Mouse (Mus musculus) MEL (cell line): ENCODE measurements around the gene Fam19a4. TPM values are rescaled to one million over a fixed set of nuclear protein-coding genes. Genes with fewer than 3 reads are reported as not detected.
A peak's percentile ranks its signal among the peaks of the same experiment; 100 is the strongest.

Experiments used
- DNase-seq: peaks from one replicate; pipeline ENCODE4 v3.0.0; 2011; ENCODE audit warnings: low read depth, low spot score
- H3K27ac ChIP-seq: 2 replicates; pipeline ENCODE4 v1.5.1; 2012; ENCODE audit warnings: low read depth, mild to moderate bottlenecking, control low read depth, low read length, moderate library complexity; ENCODE audit not compliant: control insufficient read depth
- H3K27me3 ChIP-seq, 2 experiments: fragments of 150-350 bp in 1 of 2; sonication (generic) in 1 of 2; 2 replicates each; pipeline ENCODE4 v1.6.1; 2012; ENCODE audit warnings: low read length in 2 of 2, mild to moderate bottlenecking in 2 of 2, improper control_type of control experiment in 1 of 2, moderate library complexity in 1 of 2; ENCODE audit not compliant: insufficient read depth in 2 of 2, control insufficient read depth in 1 of 2
- H3K36me3 ChIP-seq, 2 experiments: 2 replicates each; pipeline ENCODE4 v1.6.1; 2012 to 2014; ENCODE audit warnings: low read length in 2 of 2, improper control_type of control experiment in 1 of 2, inconsistent platforms in 1 of 2, mild to moderate bottlenecking in 1 of 2; ENCODE audit not compliant: insufficient read depth in 2 of 2, control insufficient read depth in 1 of 2
- H3K4me1 ChIP-seq, 2 experiments: fragments of 150-350 bp in 1 of 2; sonication (generic) in 1 of 2; 2 replicates each; pipeline ENCODE4 v1.6.1; 2012; ENCODE audit warnings: low read length in 2 of 2, improper control_type of control experiment in 1 of 2, mild to moderate bottlenecking in 1 of 2; ENCODE audit not compliant: insufficient read depth in 2 of 2, control insufficient read depth in 1 of 2
- H3K4me3 ChIP-seq, 2 experiments: fragments of 150-350 bp in 1 of 2; sonication (generic) in 1 of 2; 2 replicates each; pipeline ENCODE4 v1.5.1; 2012; ENCODE audit warnings: low read depth in 2 of 2, low read length in 2 of 2, mild to moderate bottlenecking in 2 of 2, moderate library complexity in 2 of 2, control low read depth in 1 of 2, improper control_type of control experiment in 1 of 2; ENCODE audit not compliant: control insufficient read depth in 1 of 2, insufficient read depth in 1 of 2
- H3K79me2 ChIP-seq: 2 replicates; pipeline ENCODE4 v1.6.1; 2012; ENCODE audit warnings: mild to moderate bottlenecking, low read length, moderate library complexity; ENCODE audit not compliant: control insufficient read depth, poor library complexity, insufficient read depth
- H3K9ac ChIP-seq: 2 replicates; pipeline ENCODE4 v1.6.1; 2012; ENCODE audit warnings: low read depth, mild to moderate bottlenecking, control low read depth, low read length, moderate library complexity; ENCODE audit not compliant: control insufficient read depth, poor library complexity, severe bottlenecking
- H3K9me3 ChIP-seq: fragments of 150-350 bp; sonication (generic); replicated peaks from 2 replicates; pipeline ENCODE4 v1.6.1; 2012; ENCODE audit warnings: mild to moderate bottlenecking, low read length, improper control_type of control experiment, moderate library complexity; ENCODE audit not compliant: insufficient read depth
- BHLHE40 ChIP-seq: IDR thresholded peaks from 2 replicates; pipeline ENCODE4 v1.6.1; 2012; ENCODE audit warnings: low read depth, mild to moderate bottlenecking, inconsistent platforms, low read length, improper control_type of control experiment, borderline replicate concordance
- CHD1 ChIP-seq: IDR thresholded peaks from 2 replicates; pipeline ENCODE4 v1.6.1; 2012; ENCODE audit warnings: low read depth, mild to moderate bottlenecking, inconsistent platforms, low read length, improper control_type of control experiment
- CHD2 ChIP-seq: IDR thresholded peaks from 2 replicates; pipeline ENCODE4 v1.6.1; 2011; ENCODE audit warnings: low read length, improper control_type of control experiment
- CTCF ChIP-seq, 3 experiments: IDR thresholded peaks in 2 of 3; conservative IDR thresholded peaks in 1 of 3; 2 replicates each; pipeline ENCODE4 v1.5.1; 2011 to 2012; ENCODE audit warnings: low read length in 3 of 3, low read depth in 2 of 3, mild to moderate bottlenecking in 2 of 3, improper control_type of control experiment in 1 of 3, inconsistent platforms in 1 of 3, mixed read lengths in 1 of 3, moderate library complexity in 1 of 3; ENCODE audit not compliant: control insufficient read depth in 1 of 3, insufficient read depth in 1 of 3, poor library complexity in 1 of 3, severe bottlenecking in 1 of 3
- ELF1 ChIP-seq: IDR thresholded peaks from 2 replicates; pipeline ENCODE4 v1.6.1; 2014; ENCODE audit warnings: low read depth, mild to moderate bottlenecking, inconsistent platforms, low read length, improper control_type of control experiment, moderate library complexity
- EP300 ChIP-seq, 2 experiments: IDR thresholded peaks; 2 replicates each; pipeline ENCODE4 v1.6.1; 2011; ENCODE audit warnings: improper control_type of control experiment in 2 of 2, low read length in 2 of 2, low read depth in 1 of 2, mild to moderate bottlenecking in 1 of 2
- ETS1 ChIP-seq: IDR thresholded peaks from 2 replicates; pipeline ENCODE4 v1.6.1; 2012; ENCODE audit warnings: low read depth, mild to moderate bottlenecking, inconsistent platforms, low read length, improper control_type of control experiment, moderate library complexity
- HCFC1 ChIP-seq: IDR thresholded peaks from 2 replicates; pipeline ENCODE4 v1.6.1; 2012; ENCODE audit warnings: low read depth, mild to moderate bottlenecking, inconsistent platforms, low read length, improper control_type of control experiment, moderate library complexity
- JUND ChIP-seq: IDR thresholded peaks from 2 replicates; pipeline ENCODE4 v1.6.1; 2011; ENCODE audit warnings: low read depth, mild to moderate bottlenecking, improper control_type of control experiment, low read length
- KAT2A ChIP-seq: conservative IDR thresholded peaks from 2 replicates; pipeline ENCODE4 v1.6.1; 2012; ENCODE audit warnings: low read depth, low read length, improper control_type of control experiment, inconsistent platforms
- MAX ChIP-seq: IDR thresholded peaks from 2 replicates; pipeline ENCODE4 v1.6.1; 2011; ENCODE audit warnings: low read length, improper control_type of control experiment
- MAZ ChIP-seq: IDR thresholded peaks from 2 replicates; pipeline ENCODE4 v1.6.1; 2012; ENCODE audit warnings: low read depth, mild to moderate bottlenecking, inconsistent platforms, low read length, improper control_type of control experiment
- MEF2A ChIP-seq: IDR thresholded peaks from 2 replicates; pipeline ENCODE4 v1.6.1; 2014; ENCODE audit warnings: low read depth, mild to moderate bottlenecking, inconsistent platforms, low read length, improper control_type of control experiment; ENCODE audit not compliant: poor library complexity, insufficient replicate concordance, severe bottlenecking; ENCODE audit errors: extremely low read depth
- MXI1 ChIP-seq: IDR thresholded peaks from 2 replicates; pipeline ENCODE4 v1.6.1; 2011; ENCODE audit warnings: mild to moderate bottlenecking, low read depth, low read length, improper control_type of control experiment
- MYB ChIP-seq: IDR thresholded peaks from 2 replicates; pipeline ENCODE4 v1.6.1; 2011; ENCODE audit warnings: mild to moderate bottlenecking, low read depth, low read length, improper control_type of control experiment
- MYC ChIP-seq: IDR thresholded peaks from 2 replicates; pipeline ENCODE4 v1.6.1; 2011; ENCODE audit warnings: low read depth, mild to moderate bottlenecking, low read length, improper control_type of control experiment, moderate library complexity
- NRF1 ChIP-seq: IDR thresholded peaks from 2 replicates; pipeline ENCODE4 v1.6.1; 2014; ENCODE audit warnings: low read depth, mild to moderate bottlenecking, inconsistent platforms, low read length, improper control_type of control experiment, moderate library complexity; ENCODE audit not compliant: poor library complexity, insufficient read depth, severe bottlenecking
- POLR2A ChIP-seq, 2 experiments: IDR thresholded peaks; 2 replicates each; pipeline ENCODE4 v1.6.1; 2011 to 2012; ENCODE audit warnings: low read length in 2 of 2, mild to moderate bottlenecking in 2 of 2, control low read depth in 1 of 2, improper control_type of control experiment in 1 of 2, low read depth in 1 of 2, moderate library complexity in 1 of 2; ENCODE audit not compliant: control insufficient read depth in 1 of 2, insufficient read depth in 1 of 2, poor library complexity in 1 of 2
- POLR2AphosphoS2 ChIP-seq: IDR thresholded peaks from 2 replicates; pipeline ENCODE4 v1.6.1; 2011; ENCODE audit warnings: low read length, improper control_type of control experiment
- POLR2AphosphoS5 ChIP-seq: IDR thresholded peaks from 2 replicates; pipeline ENCODE4 v1.6.1; 2012; ENCODE audit warnings: low read depth, borderline replicate concordance, mild to moderate bottlenecking, inconsistent platforms, low read length, moderate library complexity, mixed read lengths
- RAD21 ChIP-seq: IDR thresholded peaks from 2 replicates; pipeline ENCODE4 v1.6.1; 2011; ENCODE audit warnings: mild to moderate bottlenecking, low read depth, low read length, improper control_type of control experiment
- RCOR1 ChIP-seq: IDR thresholded peaks from 2 replicates; pipeline ENCODE4 v1.6.1; 2012; ENCODE audit warnings: low read depth, mild to moderate bottlenecking, inconsistent platforms, low read length, improper control_type of control experiment
- SMC3 ChIP-seq: IDR thresholded peaks from 2 replicates; pipeline ENCODE4 v1.6.1; 2011; ENCODE audit warnings: low read depth, low read length, improper control_type of control experiment
- TBP ChIP-seq: IDR thresholded peaks from 2 replicates; pipeline ENCODE4 v1.8.0; 2011; ENCODE audit warnings: low read depth, low read length, improper control_type of control experiment
- TCF12 ChIP-seq: IDR thresholded peaks from 2 replicates; pipeline ENCODE4 v1.6.1; 2014; ENCODE audit warnings: low read depth, mild to moderate bottlenecking, inconsistent platforms, low read length, improper control_type of control experiment, moderate library complexity
- USF1 ChIP-seq: IDR thresholded peaks from 2 replicates; pipeline ENCODE4 v1.6.1; 2014; ENCODE audit warnings: low read depth, mild to moderate bottlenecking, inconsistent platforms, low read length, improper control_type of control experiment, moderate library complexity
- ZC3H11A ChIP-seq: IDR thresholded peaks from 2 replicates; pipeline ENCODE4 v1.6.1; 2012; ENCODE audit warnings: low read depth, mild to moderate bottlenecking, inconsistent platforms, low read length, improper control_type of control experiment
- ZKSCAN1 ChIP-seq: IDR thresholded peaks from 2 replicates; pipeline ENCODE4 v1.6.1; 2012; ENCODE audit warnings: low read depth, mild to moderate bottlenecking, inconsistent platforms, low read length, improper control_type of control experiment, moderate library complexity
- ZMIZ1 ChIP-seq: IDR thresholded peaks from 2 replicates; pipeline ENCODE4 v1.6.1; 2012; ENCODE audit warnings: low read depth, mild to moderate bottlenecking, inconsistent platforms, low read length, improper control_type of control experiment, moderate library complexity
- ZNF384 ChIP-seq: IDR thresholded peaks from 2 replicates; pipeline ENCODE4 v1.6.1; 2012; ENCODE audit warnings: low read depth, mild to moderate bottlenecking, inconsistent platforms, low read length, improper control_type of control experiment
- polyA plus RNA-seq, 2 experiments: library from polyadenylated mRNA; stranded (reverse) in 1 of 2; unstranded in 1 of 2; fragments of >175 nt in 1 of 2; fragments of >200 nt in 1 of 2; gene quantifications; 2 replicates each; pipeline versions ENCODE4 v1.2.1 to v1.2.4; 2012; ENCODE audit warnings: low replicate concordance in 2 of 2, low read depth in 1 of 2; ENCODE audit not compliant: insufficient read length in 2 of 2, insufficient read depth in 1 of 2, missing spikeins in 1 of 2
- total RNA-seq: library from RNA; depleted of rRNA; stranded (reverse); fragments of 300-350 nt; gene quantifications from 2 replicates; pipeline ENCODE4 v1.2.3, GENCODE M21; 2012

Gene Fam19a4
- total and polyA plus RNA-seq, 3 experiments: not detected

DNA sequence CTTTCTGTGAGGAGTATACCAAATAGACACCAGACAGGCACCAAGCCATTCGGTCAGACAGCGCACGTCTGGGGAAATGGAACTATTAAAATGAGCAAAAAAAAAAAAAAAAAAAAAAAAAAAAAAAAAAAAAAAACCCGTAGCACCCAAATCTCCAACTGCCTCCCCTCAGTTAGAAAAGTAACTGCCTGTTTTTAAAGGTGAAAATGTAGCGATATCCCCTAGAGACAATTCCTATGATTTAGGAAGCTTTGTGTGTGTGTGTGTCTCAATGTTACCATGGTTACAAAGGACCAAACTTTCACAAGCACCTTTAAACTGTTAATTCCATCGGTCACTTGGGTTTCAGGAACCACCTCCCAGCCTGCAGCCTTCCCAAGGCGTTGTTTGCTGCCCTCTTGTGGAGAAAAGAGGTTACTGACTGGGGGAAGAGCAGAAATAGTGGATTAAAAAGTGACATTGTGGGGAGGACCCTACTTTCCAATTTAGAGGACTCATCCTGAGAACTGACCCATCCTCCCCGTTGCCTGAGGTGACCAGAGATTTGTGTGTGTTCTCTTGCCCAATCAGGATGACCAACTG lies 53.6 kb downstream of the Fam19a4 start:
- H3K79me2 ChIP-seq: no peaks in the 10 kb centered on the region
- no peaks in the 10 kb centered on the region; a peak in 1 of 4 replicates for H3K36me3 ChIP-seq
- no peak overlapping the region for H3K9ac ChIP-seq
- no peaks in the 10 kb centered on the region for H3K4me1 ChIP-seq
- no peak for TF ChIP-seq MYB
- TF ChIP-seq NRF1: no peak
- TF ChIP-seq ZC3H11A: peak; percentile 46
- peak; percentile 79 for TF ChIP-seq SMC3
- peak; percentile 81 to 91 (median 84) for TF ChIP-seq CTCF (IDR thresholded peaks at IDR 0.05 in 2 of 3, conservative IDR thresholded peaks at IDR 0.05 in 1 of 3; ENCODE audit: control insufficient read depth in 1 of 3, insufficient read depth in 1 of 3, low read depth in 2 of 3, low read length in 3 of 3, poor library complexity in 1 of 3, severe bottlenecking in 1 of 3)
- TF ChIP-seq JUND: no peak
- no peak for TF ChIP-seq ELF1
- TF ChIP-seq RAD21: peak; percentile 72
- TF ChIP-seq ZKSCAN1: no peak
- H3K9me3 ChIP-seq: no peaks in the 10 kb centered on the region
- H3K27me3 ChIP-seq: no peaks in the 10 kb centered on the region
- peak overlapping the region; percentile 46; a peak in 2 of 4 replicates for H3K4me3 ChIP-seq
- no peak overlapping the region for H3K27ac ChIP-seq
- DNase-seq: peak; percentile 72

- Histone ChIP-seq H3K27me3 (no peaks in the 10 kb centered on the region), H3K4me1 (no peaks in the 10 kb centered on the region), H3K4me3 (no peak overlapping the region), H3K27ac (no peak overlapping the region), H3K36me3 (no peaks in the 10 kb centered on the region; a peak in 1 of 4 replicates), H3K9me3 (no peaks in the 10 kb centered on the region), H3K79me2 (no peaks in the 10 kb centered on the region), H3K9ac (no peak overlapping the region)
- peak; percentile 62 for DNase-seq
- no peak for TF ChIP-seq POLR2AphosphoS5
- TF ChIP-seq TCF12: no peak
- no peak for TF ChIP-seq HCFC1
- no peak for TF ChIP-seq TBP
- no peak for TF ChIP-seq POLR2AphosphoS2
- peak; percentile 69; the same call in 1 of the 2 replicates for TF ChIP-seq ZC3H11A
- TF ChIP-seq ZNF384: peak; percentile 72
- no peak for TF ChIP-seq CHD2
- no peak for TF ChIP-seq MAX
- no peak for TF ChIP-seq KAT2A
- no peak for TF ChIP-seq RCOR1
- no peak for TF ChIP-seq ETS1
- no peak for TF ChIP-seq ZMIZ1
- 0 out of 2 replicates have a peak, but pooled peaks have one; percentile 16 for TF ChIP-seq MXI1
- no peak for TF ChIP-seq CHD1
- peak; percentile 56 to 88 (median 74) for TF ChIP-seq CTCF (IDR thresholded peaks at IDR 0.05 in 2 of 3, conservative IDR thresholded peaks at IDR 0.05 in 1 of 3; ENCODE audit: control insufficient read depth in 1 of 3, insufficient read depth in 1 of 3, low read depth in 2 of 3, low read length in 3 of 3, poor library complexity in 1 of 3, severe bottlenecking in 1 of 3)
- no peak for TF ChIP-seq USF1
- TF ChIP-seq EP300 (IDR thresholded peaks at IDR 0.05; ENCODE audit: low read depth in 1 of 2, low read length in 2 of 2): no peak
- TF ChIP-seq MAZ: peak; percentile 60; the same call in 1 of the 2 replicates
- TF ChIP-seq NRF1: no peak
- TF ChIP-seq MEF2A: no peak
- TF ChIP-seq SMC3: peak; percentile 76
- no peak for TF ChIP-seq POLR2A (IDR thresholded peaks at IDR 0.05; ENCODE audit: control insufficient read depth in 1 of 2, insufficient read depth in 1 of 2, low read depth in 1 of 2, low read length in 2 of 2, poor library complexity in 1 of 2)
- TF ChIP-seq MYC: no peak
- TF ChIP-seq BHLHE40: no peak
- no peak for TF ChIP-seq ELF1
Observed at GRCm38 (mm10) chr6:97005038-97005437, 55.2 kb downstream of the Fam19a4 start.
